Mouse (Mus musculus) left cerebral cortex, adult 2 months (tissue): ENCODE results near the gene Olfr498. TPM values are rescaled to one million over a fixed set of nuclear protein-coding genes. Genes with fewer than 3 reads are reported as not detected.

Source experiments
- DNase-seq, 2 experiments: peaks; one replicate each; pipeline ENCODE4 v3.0.0; 2021 to 2022; ENCODE audit warnings: low spot score in 2 of 2, mixed read lengths in 1 of 2; ENCODE audit errors: extremely low spot score in 1 of 2
- H3K27ac ChIP-seq: fragments of 200-600 bp; 2 replicates; pipeline ENCODE4 v1.8.1; 2022
- H3K4me3 ChIP-seq: fragments of 200-600 bp; 2 replicates; pipeline ENCODE4 v1.8.1; 2022
- CTCF ChIP-seq: fragments of 200-600 bp; IDR thresholded peaks from 2 replicates; pipeline ENCODE4 v1.8.1; 2022; ENCODE audit warnings: antibody characterized with exemption, mild to moderate bottlenecking, moderate library complexity
- intact Hi-C: fragments of 180-260 bp; cut with DNase I; formaldehyde crosslinking; loops from one replicate; pipeline ENCODE4 v1.15.1; 2025
- long read RNA-seq, 2 experiments: library from polyadenylated mRNA; stranded (forward); transcript quantifications; one replicate each; pipeline ENCODE4 v2.0.0; 2021; ENCODE audit warnings: borderline mapping rate in 2 of 2
- total RNA-seq, 2 experiments: library from RNA; stranded (reverse); gene quantifications; 2 replicates each; pipeline ENCODE4 v1.2.3; 2021

Gene Olfr498
- total RNA-seq: not detected
- long read RNA-seq, experiment 1: 0 reads
- long read RNA-seq, experiment 2: 0 reads

- intact Hi-C loops: no loop called here
- no peak for DNase-seq
- no peak for TF ChIP-seq CTCF
- H3K27ac ChIP-seq: no peak within 1 kb of the TSS
- H3K4me3 ChIP-seq: no peak within 1 kb of the TSS
These were observed at the start of gene Olfr498 for GRCm38 (mm10) chr7:108465026-108465425. TSS of gene Olfr498 (plus strand) at chr7:108465326.

GRCm38 (mm10) chr7:108420121-108420520, 45.0 kb upstream of the Olfr498 start, which contains the start of gene Olfr497:
TSS of gene Olfr497 (plus strand) at chr7:108420421.
- intact Hi-C loops: no loop called here
- no peak for TF ChIP-seq CTCF
- H3K27ac ChIP-seq: no peak within 1 kb of the TSS
- H3K4me3 ChIP-seq: no peak within 1 kb of the TSS
- no peak for DNase-seq

Other genes starting within 250 kb of the Olfr498 start
- gene Olfr488, start 207.0 kb upstream of the Olfr498 start, total RNA-seq: not detected
- gene Olfr490, start 176.4 kb upstream of the Olfr498 start, total RNA-seq: not detected
- not detected for gene Olfr491, start 151.9 kb upstream of the Olfr498 start, total RNA-seq
- not detected for gene Olfr492, start 141.7 kb upstream of the Olfr498 start, total RNA-seq
- not detected for gene Olfr493, start 118.3 kb upstream of the Olfr498 start, total RNA-seq
- gene Olfr494, start 100.0 kb upstream of the Olfr498 start, total RNA-seq: not detected
- gene Olfr495, start 72.2 kb upstream of the Olfr498 start, total RNA-seq: not detected
- gene Olfr497, start 44.9 kb upstream of the Olfr498 start, total RNA-seq: not detected
- not detected for gene Olfr502, start 59.7 kb downstream of the Olfr498 start, total RNA-seq
- gene Olfr503, start 79.2 kb downstream of the Olfr498 start, total RNA-seq: not detected
- not detected for gene Olfr504, start 100.5 kb downstream of the Olfr498 start, total RNA-seq
- not detected for gene Olfr506, start 145.5 kb downstream of the Olfr498 start, total RNA-seq
- gene Olfr507, start 156.5 kb downstream of the Olfr498 start, total RNA-seq: not detected
- gene Olfr508, start 164.7 kb downstream of the Olfr498 start, total RNA-seq: not detected
- not detected for gene Olfr509, start 186.6 kb downstream of the Olfr498 start, total RNA-seq
- not detected for gene Olfr510, start 201.1 kb downstream of the Olfr498 start, total RNA-seq
- gene Olfr512, start 248.0 kb downstream of the Olfr498 start, total RNA-seq: not detected